ENCODE assay signal across 8 mouse cellular contexts in genomic region chr4:155307591-155307990, GRCm38 (mm10). TPM values are rescaled to one million over a fixed set of nuclear protein-coding genes. Genes with fewer than 3 reads are reported as not detected.
DNase-seq lines count a peak whose midpoint lies in the region; ATAC-seq lines count a peak whose summit lies in the region.

No protein-coding gene starts in this region.

- no peaks in the 10 kb centered on the region for H3K9me3 ChIP-seq in heart, embryonic 16.5 days (replicated peaks; ENCODE audit: control insufficient read depth, low read length)
- H3K9me3 ChIP-seq in embryonic facial prominence, embryonic 11.5 days (replicated peaks; ENCODE audit: control insufficient read depth, low read length), result no peaks in the 10 kb centered on the region
- H3K9me3 ChIP-seq in intestine, embryonic 14.5 days (ENCODE audit: control insufficient read depth, low read length), result no peaks in the 10 kb centered on the region
- no peaks in the 10 kb centered on the region for H3K9me3 ChIP-seq in midbrain, embryonic 14.5 days (ENCODE audit: control insufficient read depth, low read length)

- 77% methylated on average over 5 of the region's 5 CpGs for WGBS in heart, embryonic 16.5 days
- WGBS in embryonic facial prominence, embryonic 11.5 days, result 81% methylated on average over 5 of the region's 5 CpGs
- WGBS in intestine, embryonic 14.5 days, result 73% methylated on average over 5 of the region's 5 CpGs
- WGBS in midbrain, embryonic 14.5 days, result 83% methylated on average over 5 of the region's 5 CpGs

- ATAC-seq in heart, embryonic 16.5 days (replicated peaks; ENCODE audit: extremely low read depth, insufficient read depth, low FRiP score), result 0 out of 2 replicates have a peak, but pooled peaks have one; percentile 10
- ATAC-seq in embryonic facial prominence, embryonic 11.5 days (replicated peaks; ENCODE audit: insufficient number of reproducible peaks, low FRiP score, low TSS enrichment, low read depth), result peak; percentile 55; the same call in 1 of the 2 replicates
- ATAC-seq in intestine, embryonic 14.5 days (replicated peaks; ENCODE audit: low FRiP score, low TSS enrichment, low read depth), result peak; percentile 47
- no peak for ATAC-seq in midbrain, embryonic 14.5 days (ENCODE audit: low FRiP score, low TSS enrichment)

- no peak overlapping the region for H3K27ac ChIP-seq in heart, embryonic 16.5 days (ENCODE audit: low read length)
- H3K27ac ChIP-seq in embryonic facial prominence, embryonic 11.5 days (replicated peaks; ENCODE audit: low read depth, low read length), result no peak overlapping the region
- H3K27ac ChIP-seq in intestine, embryonic 14.5 days (ENCODE audit: low read depth), result peak overlapping the region; percentile 57; the same call in 1 of the 2 replicates
- H3K27ac ChIP-seq in midbrain, embryonic 14.5 days (replicated peaks; ENCODE audit: low read depth, low read length), result peak overlapping the region; percentile 71

- no peak for DNase-seq in heart, postnatal 4 days
- DNase-seq in embryonic facial prominence, embryonic 11.5 days (ENCODE audit: low spot score), result no peak
- DNase-seq in intestine, embryonic 14.5 days (ENCODE audit: low spot score), result no peak
- no peak for DNase-seq in midbrain, embryonic 14.5 days
- no peak for DNase-seq in cerebellum, adult 11 months
- no peak for DNase-seq in gastrocnemius, postnatal 36 days
- DNase-seq in thymus, postnatal 14 days, result no peak

- peak overlapping the region; percentile 44 for H3K9ac ChIP-seq in heart, embryonic 16.5 days (ENCODE audit: low read length)
- H3K9ac ChIP-seq in embryonic facial prominence, embryonic 11.5 days (replicated peaks; ENCODE audit: low read length), result peak overlapping the region; percentile 35
- peak overlapping the region; percentile 39 for H3K9ac ChIP-seq in intestine, embryonic 14.5 days (ENCODE audit: low read length)
- H3K9ac ChIP-seq in midbrain, embryonic 14.5 days (replicated peaks; ENCODE audit: low read length), result no peak overlapping the region; the same call in 1 of the 2 replicates

- peak overlapping the region; percentile 53 for H3K4me2 ChIP-seq in heart, embryonic 16.5 days (ENCODE audit: low read depth, low read length)
- H3K4me2 ChIP-seq in embryonic facial prominence, embryonic 11.5 days (ENCODE audit: low read depth, low read length), result 0 out of 2 replicates have a peak overlapping the region, but pooled peaks have one; percentile 1
- H3K4me2 ChIP-seq in intestine, embryonic 14.5 days (ENCODE audit: low read length), result peak overlapping the region; percentile 36
- H3K4me2 ChIP-seq in midbrain, embryonic 14.5 days (ENCODE audit: low read length), result peak overlapping the region; percentile 32

- H3K36me3 ChIP-seq in heart, embryonic 16.5 days (ENCODE audit: control insufficient read depth, insufficient read depth), result no peaks in the 10 kb centered on the region
- H3K36me3 ChIP-seq in embryonic facial prominence, embryonic 11.5 days (replicated peaks; ENCODE audit: control insufficient read depth, insufficient read depth, low read depth, low read length), result no peaks in the 10 kb centered on the region
- H3K36me3 ChIP-seq in intestine, embryonic 14.5 days (ENCODE audit: control insufficient read depth, insufficient read depth, low read length), result no peaks in the 10 kb centered on the region
- H3K36me3 ChIP-seq in midbrain, embryonic 14.5 days (ENCODE audit: control insufficient read depth, insufficient read depth, low read length), result no peaks in the 10 kb centered on the region

- intact Hi-C loops in gastrocnemius, postnatal 36 days (cut with DNase I), result loop anchor here (5.0 kb wide), 1 partner anchor 55 kb away; no protein-coding TSS in a partner anchor

- no peak overlapping the region; the same call in 1 of the 2 replicates for H3K4me3 ChIP-seq in heart, embryonic 16.5 days (ENCODE audit: low read length)
- H3K4me3 ChIP-seq in embryonic facial prominence, embryonic 11.5 days (ENCODE audit: low read depth, low read length), result no peak overlapping the region
- no peak overlapping the region for H3K4me3 ChIP-seq in intestine, embryonic 14.5 days (ENCODE audit: low read depth, low read length)
- H3K4me3 ChIP-seq in midbrain, embryonic 14.5 days (replicated peaks; ENCODE audit: low read depth, low read length), result no peak overlapping the region

- H3K27me3 ChIP-seq in heart, embryonic 16.5 days (ENCODE audit: control insufficient read depth, insufficient read depth, low read length), result no peaks in the 10 kb centered on the region; the same call in 1 of the 2 replicates
- no peaks in the 10 kb centered on the region for H3K27me3 ChIP-seq in embryonic facial prominence, embryonic 11.5 days (ENCODE audit: control insufficient read depth, insufficient read depth, low read length)
- no peaks in the 10 kb centered on the region for H3K27me3 ChIP-seq in intestine, embryonic 14.5 days (replicated peaks; ENCODE audit: control insufficient read depth, insufficient read depth, low read length)
- H3K27me3 ChIP-seq in midbrain, embryonic 14.5 days (ENCODE audit: control insufficient read depth, insufficient read depth, low read length), result no peaks in the 10 kb centered on the region

- H3K4me1 ChIP-seq in heart, embryonic 16.5 days (ENCODE audit: control insufficient read depth, insufficient read depth, low read length), result peaks cover 5% of the 10 kb centered on the region
- no peaks in the 10 kb centered on the region; the same call in 1 of the 2 replicates for H3K4me1 ChIP-seq in embryonic facial prominence, embryonic 11.5 days (ENCODE audit: control insufficient read depth, insufficient read depth, low read length)
- peaks cover 5% of the 10 kb centered on the region for H3K4me1 ChIP-seq in intestine, embryonic 14.5 days (replicated peaks; ENCODE audit: control insufficient read depth, insufficient read depth, low read length)
- peaks cover 39% of the 10 kb centered on the region for H3K4me1 ChIP-seq in midbrain, embryonic 14.5 days (ENCODE audit: control insufficient read depth, insufficient read depth, low read length)

RNA-seq across cellular contexts. Expression of gene Prkcz, which starts 53.6 kb away (rescaled TPM):
- 6.1 and 7.1 TPM in 2 replicates for polyA plus RNA-seq in heart, embryonic 16.5 days (2015; fragmentation: Nextera tagmentation; extraction: Ambion mirVana)
- total RNA-seq in heart, postnatal 4 days (2021), result 1 to 10 TPM; 2.0 to 2.1 TPM
- 8.1 and 12.9 TPM in 2 replicates for polyA plus RNA-seq in embryonic facial prominence, embryonic 11.5 days (2014; fragmentation: Nextera tagmentation; extraction: Ambion mirVana)
- 21.9 and 24.1 TPM in 2 replicates for polyA plus RNA-seq in intestine, embryonic 14.5 days (2014; fragmentation: Nextera tagmentation; extraction: Ambion mirVana)
- 65.4 and 68.5 TPM in 2 replicates for polyA plus RNA-seq in midbrain, embryonic 14.5 days (2014; fragmentation: Nextera tagmentation; extraction: Ambion mirVana)
- 1 to 10 TPM in 1 of 2 experiments, under 1 TPM in 1; 0.87 to 1.2 TPM for total RNA-seq in gastrocnemius, postnatal 36 days (2021)

RNA-seq across cellular contexts. Expression of gene Faap20, which starts 58.0 kb away (rescaled TPM):
- polyA plus RNA-seq in heart, embryonic 16.5 days (2015; fragmentation: Nextera tagmentation; extraction: Ambion mirVana), result 68.4 and 73.8 TPM in 2 replicates
- total RNA-seq in heart, postnatal 4 days (2021), result 10 to 100 TPM; 31.7 to 31.9 TPM
- 87.8 and 93.4 TPM in 2 replicates for polyA plus RNA-seq in embryonic facial prominence, embryonic 11.5 days (2014; fragmentation: Nextera tagmentation; extraction: Ambion mirVana)
- 74.6 and 81.2 TPM in 2 replicates for polyA plus RNA-seq in intestine, embryonic 14.5 days (2014; fragmentation: Nextera tagmentation; extraction: Ambion mirVana)
- polyA plus RNA-seq in midbrain, embryonic 14.5 days (2014; fragmentation: Nextera tagmentation; extraction: Ambion mirVana), result 74.1 and 85.6 TPM in 2 replicates
- 1 to 10 TPM; 3.1 to 4.7 TPM for total RNA-seq in gastrocnemius, postnatal 36 days (2021)

Comparison
In these comparisons a context has a peak if more than half of its experiments do, and no peak if none do; other contexts are left out.
1. H3K27ac ChIP-seq: peak in intestine, embryonic 14.5 days (single experiment) and midbrain, embryonic 14.5 days (single experiment); none in heart, embryonic 16.5 days (single experiment) and embryonic facial prominence, embryonic 11.5 days (single experiment).
2. H3K4me2 ChIP-seq: peak in every context shown above with its lines; median percentile 53 in heart, embryonic 16.5 days; 36 in intestine, embryonic 14.5 days; 32 in midbrain, embryonic 14.5 days; 1 in embryonic facial prominence, embryonic 11.5 days.